Mouse (Mus musculus) heart, adult 2 months (tissue): ENCODE results near the gene Mob3b.

Experiments
- CTCF ChIP-seq: fragments of 200-600 bp; IDR thresholded peaks from 2 replicates; pipeline ENCODE4 v1.8.1; 2022; ENCODE audit warnings: antibody characterized with exemption, mild to moderate bottlenecking, moderate library complexity
- EP300 ChIP-seq: fragments of 200-500 bp; IDR thresholded peaks from 2 replicates; pipeline ENCODE4 v1.6.1; 2011; ENCODE audit warnings: low read depth, low read length, control low read depth; ENCODE audit not compliant: insufficient read depth
- POLR2A ChIP-seq: fragments of 200-500 bp; IDR thresholded peaks from 2 replicates; pipeline ENCODE4 v1.6.1; 2011; ENCODE audit warnings: mild to moderate bottlenecking, low read depth, low read length, control low read depth; ENCODE audit not compliant: insufficient read depth

DNA sequence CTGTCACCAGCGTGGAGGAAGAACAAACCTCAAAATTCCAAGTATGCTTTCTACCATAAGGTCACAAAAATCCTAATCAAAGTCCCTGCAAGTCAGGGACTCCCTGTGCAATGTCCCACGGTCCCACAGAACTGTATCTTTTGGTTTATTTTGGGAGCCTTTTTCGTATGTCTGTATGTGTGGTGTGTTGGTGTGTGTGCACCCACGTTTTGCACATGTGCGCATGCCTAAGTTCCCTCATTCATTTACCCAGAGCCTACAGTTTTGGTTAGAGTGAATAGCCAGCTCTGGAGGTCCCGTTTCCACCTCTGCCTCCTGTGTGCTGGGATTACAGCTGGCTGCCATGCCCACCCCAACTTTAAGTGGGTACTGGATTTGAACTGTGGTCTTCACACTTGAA, 189.7 kb downstream of the Mob3b start:
- TF ChIP-seq CTCF (no peak), POLR2A (no peak), EP300 (no peak)
